Mouse (Mus musculus): ENCODE measurements around the gene Eda. TPM values are rescaled to one million over a fixed set of nuclear protein-coding genes. Genes with fewer than 3 reads are reported as not detected.

Eda gene
- polyA plus RNA-seq (2012; rRNA removed), result 0.45 and 0.76 TPM in 2 replicates

DNA sequence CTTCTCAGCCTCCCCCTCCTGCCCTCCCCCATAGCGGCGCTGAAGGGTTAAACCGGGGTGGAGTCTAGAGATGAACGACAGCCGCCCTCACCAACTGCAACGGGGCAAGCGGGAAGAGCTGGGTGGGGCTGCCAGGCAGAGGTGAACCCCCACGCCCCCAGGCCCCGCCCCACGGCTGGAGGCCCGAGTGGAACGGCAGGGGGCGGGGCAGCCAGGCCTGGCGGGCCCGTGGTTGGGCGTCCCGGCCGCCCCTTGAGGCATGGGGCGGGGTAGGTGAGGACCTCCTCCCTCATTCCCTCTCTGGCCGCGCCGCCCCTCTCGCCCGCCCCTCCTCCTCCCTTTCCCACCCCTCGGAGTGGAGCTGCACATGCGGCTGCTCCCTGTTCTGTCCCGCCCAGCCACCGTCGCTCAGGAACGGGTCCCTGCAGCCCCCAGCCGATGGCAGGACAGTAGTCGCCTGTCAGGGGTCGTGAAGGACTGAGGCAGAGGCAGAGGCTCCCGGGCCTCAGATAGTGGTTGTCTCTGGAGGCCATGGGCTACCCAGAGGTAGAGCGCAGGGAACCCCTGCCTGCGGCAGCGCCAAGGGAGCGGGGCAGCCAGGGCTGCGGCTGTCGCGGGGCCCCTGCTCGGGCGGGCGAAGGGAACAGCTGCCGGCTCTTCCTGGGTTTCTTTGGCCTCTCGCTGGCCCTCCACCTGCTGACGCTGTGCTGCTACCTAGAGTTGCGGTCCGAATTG, at the start of gene Eda:
Gene Eda, plus strand, starts transcription at position 357 of the 735 bp plus-strand sequence.

DNA sequence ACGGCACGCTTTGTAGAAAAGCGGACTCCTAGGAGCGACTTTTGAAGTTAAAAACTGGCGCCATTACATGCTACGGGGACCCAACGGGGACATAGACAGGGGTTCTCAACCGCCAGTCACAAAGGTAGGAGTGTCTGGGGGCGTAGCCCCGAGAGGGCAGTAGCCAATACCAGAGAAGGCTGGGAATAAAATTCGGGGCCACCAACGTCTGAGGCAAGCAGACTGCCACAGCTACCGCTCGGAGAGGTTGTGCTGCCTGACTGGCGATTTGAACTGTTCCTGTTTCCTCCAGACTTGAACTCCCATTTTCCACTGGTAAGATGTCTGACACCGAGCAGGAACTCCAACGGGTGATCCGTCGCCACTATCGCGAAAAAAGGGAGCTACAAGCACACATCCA, 453.3 kb downstream of the Eda start, which contains the start of gene Otud6a:
Gene Otud6a, plus strand, starts transcription at position 321 of the 400 bp plus-strand sequence.

DNA sequence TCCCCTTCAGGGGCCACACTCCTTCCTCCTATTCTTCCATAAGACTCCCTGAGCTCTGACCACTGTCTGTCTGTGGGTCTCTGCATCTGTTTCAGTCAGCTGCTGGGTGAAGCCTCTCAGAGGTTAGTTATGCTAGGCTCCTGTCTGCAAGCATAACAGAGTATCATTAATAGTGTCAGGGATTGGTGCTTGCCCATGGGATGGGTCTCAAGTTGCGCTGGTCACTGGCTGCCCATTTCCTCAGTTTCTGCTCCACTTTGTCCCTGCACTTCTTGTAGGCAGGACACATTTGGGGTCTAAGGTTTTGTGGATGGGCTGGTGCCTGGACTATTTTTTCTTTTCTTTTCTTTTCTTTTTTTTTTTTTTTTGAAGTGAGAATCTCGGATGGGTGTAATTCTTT, 467.2 kb downstream of the Eda start, which contains the start of gene Awat2:
Gene Awat2, minus strand, starts transcription at position 101 of the 400 bp plus-strand sequence.

Other genes with a start within 250 kb of the Eda start
- gene Tmem28, start 154.6 kb upstream of the Eda start, polyA plus RNA-seq (2012; rRNA removed), result 0.83 and 0.92 TPM in 2 replicates